Mouse (Mus musculus): ENCODE measurements at regions not wholly inside any gene's neighbourhood (a gene's known extent, or its start where the extent isn't known, plus 50 kb on each side); places are given as distances from the start of the nearest gene placed in this dataset.

DNA sequence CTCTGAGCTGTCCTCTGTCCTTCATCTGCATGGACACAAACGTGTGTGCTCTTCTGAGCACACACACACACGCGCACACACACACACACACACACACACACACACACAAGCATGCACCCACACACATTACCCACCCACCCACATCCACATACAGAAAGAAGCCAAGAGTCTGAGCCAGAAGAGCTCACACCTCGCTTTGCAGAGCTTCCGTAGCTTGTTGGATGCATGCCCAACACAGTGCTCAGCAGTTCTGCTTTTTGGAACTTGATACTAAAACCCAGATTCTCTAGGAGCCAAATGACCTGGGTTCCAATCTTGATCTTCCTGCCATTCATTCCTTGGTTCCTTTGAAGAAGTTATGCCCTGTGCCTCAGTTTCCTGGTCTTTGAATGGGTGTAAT, 182.4 kb upstream of the Gm4791 start:
- H3K4me1 ChIP-seq (ENCODE audit: control insufficient read depth, insufficient read depth, low read length): no peaks in the 10 kb centered on the region
- TF ChIP-seq POLR2A (IDR thresholded peaks at IDR 0.05; ENCODE audit: borderline replicate concordance, insufficient read depth, low read length) (no peak), CTCF (IDR thresholded peaks at IDR 0.05; ENCODE audit: borderline replicate concordance, insufficient read depth, low read depth, low read length) (no peak)
- H3K4me3 ChIP-seq (replicated peaks; ENCODE audit: insufficient read depth, low read depth, low read length): no peak overlapping the region
- H3K27me3 ChIP-seq (ENCODE audit: control insufficient read depth, insufficient read depth, low read length): no peaks in the 10 kb centered on the region
- DNase-seq: no peak
- 45% methylated on average over 5 of the region's 5 CpGs for WGBS
- no peak overlapping the region for H3K27ac ChIP-seq (ENCODE audit: insufficient read depth, low read length)

DNA sequence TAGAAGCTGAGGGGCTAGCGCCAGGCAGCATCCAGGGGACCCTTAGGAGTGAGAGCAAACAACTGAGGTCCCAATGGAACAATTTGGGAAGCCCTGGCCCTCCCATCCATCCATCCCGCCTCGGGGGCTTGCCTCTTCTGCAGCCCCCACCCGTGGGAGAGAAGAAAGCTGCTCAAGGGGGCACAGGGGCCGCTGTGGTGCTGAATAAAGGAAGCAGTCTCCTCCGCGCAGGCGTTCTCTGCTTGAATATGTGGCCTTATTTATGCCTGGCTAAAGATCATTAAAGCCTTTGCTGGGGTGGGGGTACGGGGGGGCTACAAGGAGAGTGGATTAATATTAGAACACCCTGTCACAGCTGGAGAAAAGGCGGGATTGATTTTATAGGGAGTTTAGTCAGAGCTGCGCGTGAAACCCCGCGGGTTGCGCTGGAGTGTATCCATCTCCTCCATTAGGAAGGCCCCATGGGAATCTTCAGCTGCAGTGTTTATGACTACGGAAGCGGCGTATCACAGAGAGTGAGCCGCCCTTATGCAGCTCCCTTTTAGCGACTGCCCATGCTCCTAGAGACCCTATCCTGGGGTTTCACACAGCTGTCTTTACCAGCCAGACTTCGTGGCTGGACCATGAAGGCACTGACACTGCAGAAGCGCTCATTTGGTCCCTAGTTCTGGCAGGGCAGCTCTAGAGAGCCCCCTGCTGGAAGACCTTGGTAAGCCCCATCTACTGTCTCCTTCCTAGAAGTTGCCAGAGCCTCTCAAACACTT, 183.9 kb upstream of the Gm4791 start:
- H3K27ac ChIP-seq (ENCODE audit: insufficient read depth, low read length): no peak overlapping the region
- TF ChIP-seq POLR2A (IDR thresholded peaks at IDR 0.05; ENCODE audit: borderline replicate concordance, insufficient read depth, low read length): no peak
- TF ChIP-seq CTCF (IDR thresholded peaks at IDR 0.05; ENCODE audit: borderline replicate concordance, insufficient read depth, low read depth, low read length): peak; percentile 75
- peak; percentile 59 to 78 for DNase-seq
- no peaks in the 10 kb centered on the region for H3K4me1 ChIP-seq (ENCODE audit: control insufficient read depth, insufficient read depth, low read length)
- H3K27me3 ChIP-seq (ENCODE audit: control insufficient read depth, insufficient read depth, low read length): no peaks in the 10 kb centered on the region
- peak overlapping the region; percentile 35 for H3K4me3 ChIP-seq (replicated peaks; ENCODE audit: insufficient read depth, low read depth, low read length)
- 24% methylated on average over 22 of the region's 22 CpGs for WGBS

DNA sequence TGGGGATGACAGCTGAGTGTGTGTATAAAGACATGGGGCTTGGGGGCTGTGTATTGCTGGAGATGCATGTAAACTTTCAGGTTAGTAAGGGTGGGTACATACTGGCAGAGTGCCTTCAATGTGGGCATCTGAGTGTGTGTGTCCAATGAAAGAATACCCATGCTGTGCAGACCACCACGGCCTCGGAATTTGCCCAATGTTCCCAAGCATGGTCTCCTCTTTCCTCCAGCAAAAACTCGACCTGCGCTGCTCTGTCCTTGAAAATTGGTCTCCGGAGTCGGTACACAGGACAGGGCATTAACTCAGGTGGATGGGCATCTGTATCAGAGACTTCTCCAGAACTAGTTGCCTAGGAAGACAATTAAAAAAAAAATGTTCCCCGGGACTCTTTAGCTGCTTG, 188.3 kb upstream of the Gm4791 start:
- peaks cover 4% of the 10 kb centered on the region for H3K4me1 ChIP-seq (ENCODE audit: control insufficient read depth, insufficient read depth, low read length)
- TF ChIP-seq CTCF (IDR thresholded peaks at IDR 0.05; ENCODE audit: borderline replicate concordance, insufficient read depth, low read depth, low read length): no peak
- TF ChIP-seq POLR2A (IDR thresholded peaks at IDR 0.05; ENCODE audit: borderline replicate concordance, insufficient read depth, low read length): no peak
- no peaks in the 10 kb centered on the region for H3K27me3 ChIP-seq (ENCODE audit: control insufficient read depth, insufficient read depth, low read length)
- no peak overlapping the region for H3K27ac ChIP-seq (ENCODE audit: insufficient read depth, low read length)
- no peak overlapping the region for H3K4me3 ChIP-seq (replicated peaks; ENCODE audit: insufficient read depth, low read depth, low read length)
- DNase-seq: no peak
- WGBS: 76% methylated on average over 7 of the region's 7 CpGs

- WGBS: 12% methylated on average over 11 of the region's 11 CpGs
- peak; percentile 25 to 30 for DNase-seq
- no peak overlapping the region for H3K27ac ChIP-seq (ENCODE audit: insufficient read depth, low read length)
- H3K4me1 ChIP-seq (ENCODE audit: control insufficient read depth, insufficient read depth, low read length): peaks cover 5% of the 10 kb centered on the region; the same call in 1 of the 2 replicates
- no peaks in the 10 kb centered on the region for H3K27me3 ChIP-seq (ENCODE audit: control insufficient read depth, insufficient read depth, low read length)
- TF ChIP-seq CTCF (IDR thresholded peaks at IDR 0.05; ENCODE audit: borderline replicate concordance, insufficient read depth, low read depth, low read length): no peak
- no peak for TF ChIP-seq POLR2A (IDR thresholded peaks at IDR 0.05; ENCODE audit: borderline replicate concordance, insufficient read depth, low read length)
- no peak overlapping the region for H3K4me3 ChIP-seq (replicated peaks; ENCODE audit: insufficient read depth, low read depth, low read length)
Measured at GRCm38 (mm10) chr9:46795446-46795845, 203.1 kb upstream of the Gm4791 start.

- no peak overlapping the region for H3K4me3 ChIP-seq (replicated peaks; ENCODE audit: insufficient read depth, low read depth, low read length)
- DNase-seq: no peak
- H3K27ac ChIP-seq (ENCODE audit: insufficient read depth, low read length): no peak overlapping the region
- TF ChIP-seq CTCF (IDR thresholded peaks at IDR 0.05; ENCODE audit: borderline replicate concordance, insufficient read depth, low read depth, low read length) (no peak), POLR2A (IDR thresholded peaks at IDR 0.05; ENCODE audit: borderline replicate concordance, insufficient read depth, low read length) (no peak)
- no peaks in the 10 kb centered on the region for H3K27me3 ChIP-seq (ENCODE audit: control insufficient read depth, insufficient read depth, low read length)
- no peaks in the 10 kb centered on the region; the same call in none of the 2 replicates for H3K4me1 ChIP-seq (ENCODE audit: control insufficient read depth, insufficient read depth, low read length)
- 70% methylated on average over 10 of the region's 10 CpGs for WGBS
Measured at GRCm38 (mm10) chr9:46789036-46789435, 209.5 kb upstream of the Gm4791 start.

DNA sequence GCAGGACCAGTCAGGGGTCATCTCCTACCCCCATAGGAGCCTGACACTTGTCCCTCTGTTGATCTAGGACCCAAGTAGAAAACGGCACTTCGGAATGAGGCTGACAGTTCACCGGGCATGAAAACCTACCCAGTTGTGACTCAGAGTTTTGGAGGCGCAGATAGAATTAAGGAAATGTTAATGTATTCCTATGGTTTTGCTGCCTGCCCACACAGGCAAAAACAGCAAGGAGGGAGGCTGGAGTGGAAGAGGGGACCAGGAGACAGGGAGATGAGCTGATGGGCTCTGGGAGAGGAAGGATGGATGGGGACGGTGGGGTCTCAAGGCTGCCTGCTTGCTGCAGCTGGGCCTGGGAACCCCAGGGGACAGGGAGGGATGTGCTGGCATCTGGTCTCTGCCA, 210.1 kb upstream of the Gm4791 start:
- H3K4me1 ChIP-seq (ENCODE audit: control insufficient read depth, insufficient read depth, low read length): no peaks in the 10 kb centered on the region; the same call in none of the 2 replicates
- WGBS: 82% methylated on average over 5 of the region's 5 CpGs
- H3K27me3 ChIP-seq (ENCODE audit: control insufficient read depth, insufficient read depth, low read length): no peaks in the 10 kb centered on the region
- no peak for DNase-seq
- TF ChIP-seq CTCF (IDR thresholded peaks at IDR 0.05; ENCODE audit: borderline replicate concordance, insufficient read depth, low read depth, low read length) (no peak), POLR2A (IDR thresholded peaks at IDR 0.05; ENCODE audit: borderline replicate concordance, insufficient read depth, low read length) (no peak)
- no peak overlapping the region for H3K27ac ChIP-seq (ENCODE audit: insufficient read depth, low read length)
- no peak overlapping the region for H3K4me3 ChIP-seq (replicated peaks; ENCODE audit: insufficient read depth, low read depth, low read length)

DNA sequence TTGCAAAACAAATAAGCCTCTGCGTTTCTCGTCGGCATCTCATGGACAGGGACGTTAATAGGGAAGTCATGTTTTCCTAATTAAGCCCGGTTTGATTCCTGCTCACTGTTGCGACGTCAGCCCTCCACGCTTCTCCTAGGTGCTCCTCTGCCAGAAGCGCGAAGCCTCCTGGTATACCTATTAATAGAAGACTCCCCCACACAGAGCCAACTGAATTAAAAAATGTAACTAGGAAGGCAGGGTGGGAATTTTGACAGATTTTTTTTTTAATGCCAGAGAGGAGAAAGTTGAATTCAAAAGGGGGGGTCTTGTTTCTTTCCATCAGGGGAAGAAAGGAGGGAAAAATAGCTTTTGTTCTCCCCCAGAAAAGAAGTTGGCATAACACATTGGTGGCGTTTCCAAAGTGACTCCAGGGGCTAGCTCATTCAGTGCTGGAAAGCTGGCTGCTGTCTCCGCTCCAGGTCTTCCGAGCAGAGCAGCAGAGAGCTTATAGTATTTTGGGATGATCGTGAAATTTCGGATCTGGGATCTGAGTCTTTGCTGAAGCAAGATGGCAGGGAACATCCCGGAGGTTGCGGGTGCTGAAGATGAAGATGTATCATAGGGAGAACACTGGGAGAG, 214.1 kb upstream of the Gm4791 start:
- no peaks in the 10 kb centered on the region; the same call in none of the 2 replicates for H3K4me1 ChIP-seq (ENCODE audit: control insufficient read depth, insufficient read depth, low read length)
- no peak overlapping the region for H3K27ac ChIP-seq (ENCODE audit: insufficient read depth, low read length)
- peak; percentile 19 to 29 for DNase-seq
- no peaks in the 10 kb centered on the region for H3K27me3 ChIP-seq (ENCODE audit: control insufficient read depth, insufficient read depth, low read length)
- H3K4me3 ChIP-seq (replicated peaks; ENCODE audit: insufficient read depth, low read depth, low read length): no peak overlapping the region
- 11% methylated on average over 17 of the region's 17 CpGs for WGBS
- TF ChIP-seq POLR2A (IDR thresholded peaks at IDR 0.05; ENCODE audit: borderline replicate concordance, insufficient read depth, low read length) (no peak), CTCF (IDR thresholded peaks at IDR 0.05; ENCODE audit: borderline replicate concordance, insufficient read depth, low read depth, low read length) (no peak)

All from cerebellum, adult 2 months (tissue).